Mouse (Mus musculus) kidney, postnatal 10 days (tissue): Measurements from ENCODE around the gene Wasl.

Experiments used
- DNase-seq: peaks from one replicate; pipeline ENCODE4 v3.0.0; 2021; ENCODE audit warnings: mixed read lengths

The Wasl gene

GRCm38 (mm10) chr6:24664867-24665458 is at the start of gene Wasl:
Gene Wasl, minus strand, starts transcription at chr6:24665009.
- peak; percentile 99 for DNase-seq

- DNase-seq = no peak
Measured at GRCm38 (mm10) chr6:24707499-24707898, 42.7 kb upstream of the Wasl start.

DNA sequence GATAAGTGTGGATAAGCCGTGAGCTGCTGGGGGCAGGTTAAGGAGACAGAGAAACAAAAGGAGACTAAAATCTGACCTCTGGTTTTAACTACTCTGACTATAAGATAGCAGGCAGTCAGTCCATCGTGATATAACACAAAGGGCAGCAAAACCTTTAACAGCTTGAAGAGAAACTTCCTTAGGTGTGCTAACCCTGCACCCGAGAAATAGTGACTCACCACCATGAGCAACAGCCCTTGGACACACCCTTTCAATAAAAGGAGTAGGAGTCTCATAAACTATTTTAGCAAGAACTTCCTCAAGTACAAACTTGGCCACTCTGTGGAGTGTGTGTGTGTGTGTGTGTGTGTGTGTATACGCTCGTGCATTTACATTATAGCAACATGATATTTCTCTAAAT is 42.3 kb upstream of the Wasl start:
- no peak for DNase-seq

DNA sequence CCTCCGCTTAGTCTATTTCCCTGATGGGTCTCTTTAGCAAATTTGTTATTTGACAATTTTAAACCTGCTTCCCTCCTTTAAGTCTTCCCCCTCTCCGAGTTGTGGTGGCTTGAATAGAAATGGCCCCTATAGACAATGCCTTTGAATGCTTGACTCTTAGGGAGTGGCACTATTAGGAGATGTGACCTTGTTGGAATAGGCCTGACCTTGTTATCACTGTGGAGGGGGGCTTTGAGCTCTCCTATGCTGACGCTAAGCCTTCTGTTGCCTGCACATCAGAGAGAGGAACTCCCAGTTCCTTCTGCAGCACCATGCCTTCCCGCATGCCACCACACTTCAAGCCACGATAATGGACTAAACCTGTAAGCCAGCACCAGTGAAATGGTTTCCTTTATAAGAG is 32.4 kb upstream of the Wasl start:
- DNase-seq = no peak

- no peak for DNase-seq
Measured at GRCm38 (mm10) chr6:24696117-24696516, 31.3 kb upstream of the Wasl start.

DNA sequence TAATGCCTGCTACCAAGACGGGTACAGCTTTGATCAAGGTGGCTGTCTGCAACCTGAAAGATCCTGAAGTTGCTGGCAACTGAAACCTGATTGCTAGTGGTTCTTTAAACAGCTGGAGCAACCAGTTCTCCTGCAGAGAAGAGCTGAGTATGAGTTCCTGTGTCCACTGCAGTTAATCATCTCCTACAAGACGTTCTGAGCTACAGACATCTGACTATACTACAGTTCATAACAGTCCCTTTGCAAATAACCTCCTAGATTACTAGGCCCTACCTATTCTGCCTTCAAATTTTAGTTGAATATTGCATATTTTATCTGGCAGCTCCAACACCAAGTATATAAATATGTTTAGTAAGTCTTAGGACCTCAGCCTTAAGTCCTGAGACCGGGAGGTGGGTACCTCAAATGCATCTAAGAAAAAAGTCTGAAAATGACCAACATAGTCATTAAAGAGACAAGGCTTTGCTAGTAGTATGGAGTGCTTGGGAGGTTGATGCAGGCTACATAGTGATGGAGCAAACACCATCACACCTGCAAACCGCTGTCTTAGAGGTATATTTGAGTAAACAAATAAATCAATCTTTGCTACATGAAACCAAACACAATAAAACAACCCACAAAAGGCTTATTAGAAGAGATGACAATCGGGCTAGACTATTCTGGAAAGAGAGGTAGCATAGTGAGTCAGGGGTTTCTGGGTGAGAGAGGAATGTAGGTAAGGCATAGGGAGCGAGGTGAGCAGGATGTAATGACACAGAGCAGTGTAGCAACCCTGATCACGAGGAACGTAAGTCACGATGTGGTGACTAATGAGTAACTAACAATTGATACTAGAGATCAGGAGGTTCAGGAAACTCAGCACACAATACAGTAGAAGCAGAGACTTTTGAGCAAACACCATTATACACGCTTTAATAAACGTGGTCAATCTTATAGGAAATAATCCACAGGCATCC is 29.9 kb upstream of the Wasl start:
- DNase-seq = no peak

- no peak for DNase-seq
Measured at GRCm38 (mm10) chr6:24687871-24688270, 23.1 kb upstream of the Wasl start.

DNA sequence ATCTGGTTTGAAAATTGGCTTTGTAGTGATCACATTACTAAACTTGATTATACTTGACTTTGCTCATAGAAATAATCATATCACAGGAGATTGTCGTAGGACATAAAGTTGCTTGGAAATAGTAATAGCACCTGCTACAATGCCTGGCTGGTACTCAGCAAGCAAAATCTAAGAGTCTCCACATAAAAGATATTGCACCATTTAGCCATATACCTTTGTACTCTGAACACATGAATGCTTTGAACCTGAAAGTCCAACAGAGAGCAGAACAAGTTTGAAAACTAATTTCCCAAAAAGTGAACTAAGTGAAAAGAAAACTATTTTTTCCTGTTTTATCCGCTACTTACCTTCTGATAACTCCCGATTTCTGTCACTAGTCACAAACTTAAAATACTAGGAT is 18.3 kb upstream of the Wasl start:
- no peak for DNase-seq

DNA sequence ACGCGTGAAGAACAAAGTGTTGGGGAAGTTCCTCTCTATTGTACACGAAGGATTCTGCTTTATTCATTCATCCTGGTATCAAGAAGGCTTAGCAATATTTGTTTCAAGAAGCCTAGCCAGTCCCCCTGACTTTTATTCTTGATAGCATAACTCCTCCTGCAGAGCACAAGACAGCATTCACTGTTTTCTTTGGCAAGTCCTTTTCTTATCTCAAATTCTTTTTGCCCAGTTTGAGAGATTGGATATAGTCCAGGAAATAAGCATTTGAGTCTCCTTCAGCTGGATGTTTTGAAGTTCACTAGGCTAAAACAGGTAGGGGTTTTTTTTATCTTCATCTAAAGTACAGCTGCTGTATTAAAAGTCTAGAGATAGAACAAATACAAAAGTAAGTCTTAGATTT is 3.0 kb upstream of the Wasl start:
- DNase-seq = no peak

DNA sequence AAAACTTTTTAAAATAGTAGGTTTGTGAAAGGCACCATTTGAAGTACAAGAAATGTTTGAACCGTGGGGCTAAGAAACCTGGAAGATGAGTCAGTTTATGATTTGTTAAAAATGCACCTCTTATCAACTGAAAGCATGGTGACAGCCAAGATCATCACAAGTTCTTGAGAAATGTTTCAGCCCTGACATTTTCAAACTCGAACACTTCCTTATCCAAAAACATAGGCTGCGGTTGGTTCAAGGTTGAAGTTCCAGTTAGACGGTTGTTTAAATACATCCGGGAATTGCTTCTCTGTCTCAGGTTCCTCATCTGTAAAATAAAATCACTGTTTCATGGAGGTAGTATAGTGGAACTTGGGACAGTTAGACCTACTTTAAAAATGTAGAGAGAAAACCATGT is 1.4 kb upstream of the Wasl start:
- no peak for DNase-seq

DNA sequence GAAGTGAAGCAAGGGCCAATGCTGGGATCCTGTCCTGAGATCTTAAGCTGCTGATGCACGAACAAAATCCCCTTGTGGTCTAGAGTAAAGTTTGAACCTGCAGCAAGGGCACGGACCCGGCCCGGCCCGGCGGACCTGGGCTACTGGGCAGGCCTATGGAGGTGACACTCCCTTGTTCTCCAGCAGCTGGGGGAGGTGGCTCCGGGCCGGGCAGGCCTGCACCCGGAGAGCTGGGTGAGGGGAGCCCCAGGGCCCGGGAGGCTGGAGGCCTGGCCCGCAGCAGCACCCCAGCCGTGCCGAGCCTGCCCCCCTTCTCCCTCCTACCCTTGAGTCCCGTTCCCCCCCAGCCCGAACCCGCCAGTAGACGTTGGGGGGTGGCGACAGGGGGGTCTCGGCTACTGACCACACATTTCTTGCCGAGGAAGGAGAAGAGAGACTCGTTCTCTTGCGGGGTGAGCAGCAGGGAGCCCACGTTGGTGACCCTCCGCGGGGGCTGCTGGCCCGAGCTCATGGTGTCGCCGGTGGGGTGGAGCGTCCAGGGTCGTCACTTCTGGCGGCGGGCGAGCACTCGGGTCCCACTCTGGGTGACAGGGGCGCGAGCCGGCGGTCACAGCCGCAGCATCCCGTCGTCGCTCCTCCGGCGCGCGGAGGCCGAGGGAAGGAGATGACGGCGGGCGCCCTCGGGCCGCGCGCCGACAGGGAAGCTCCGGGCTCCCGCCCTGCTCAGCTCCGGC is 509 bp downstream of the Wasl start:
- peak; percentile 70 for DNase-seq

- DNase-seq = peak; percentile 38
Measured at GRCm38 (mm10) chr6:24663196-24664132, 1.3 kb downstream of the Wasl start.

DNA sequence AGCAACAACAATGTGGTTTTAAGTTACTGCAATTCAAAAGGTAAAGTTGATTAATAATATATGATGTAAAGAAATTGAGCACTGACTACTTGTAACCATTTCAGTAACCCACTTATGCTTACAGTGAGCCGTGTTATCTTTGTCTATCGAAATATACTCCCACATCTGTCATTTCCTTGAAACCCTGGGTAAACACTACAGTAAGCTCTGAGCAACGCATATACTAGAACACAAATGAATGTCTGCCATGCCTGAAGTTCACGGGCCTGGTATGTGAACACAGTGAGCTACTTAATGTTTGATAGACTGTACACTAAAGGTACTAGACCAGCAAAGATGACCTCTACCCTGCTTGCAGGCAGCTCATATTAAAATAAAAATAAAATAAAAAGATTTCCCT is 2.3 kb downstream of the Wasl start:
- no peak for DNase-seq

GRCm38 (mm10) chr6:24661879-24662278 is 2.9 kb downstream of the Wasl start:
- DNase-seq = no peak

DNA sequence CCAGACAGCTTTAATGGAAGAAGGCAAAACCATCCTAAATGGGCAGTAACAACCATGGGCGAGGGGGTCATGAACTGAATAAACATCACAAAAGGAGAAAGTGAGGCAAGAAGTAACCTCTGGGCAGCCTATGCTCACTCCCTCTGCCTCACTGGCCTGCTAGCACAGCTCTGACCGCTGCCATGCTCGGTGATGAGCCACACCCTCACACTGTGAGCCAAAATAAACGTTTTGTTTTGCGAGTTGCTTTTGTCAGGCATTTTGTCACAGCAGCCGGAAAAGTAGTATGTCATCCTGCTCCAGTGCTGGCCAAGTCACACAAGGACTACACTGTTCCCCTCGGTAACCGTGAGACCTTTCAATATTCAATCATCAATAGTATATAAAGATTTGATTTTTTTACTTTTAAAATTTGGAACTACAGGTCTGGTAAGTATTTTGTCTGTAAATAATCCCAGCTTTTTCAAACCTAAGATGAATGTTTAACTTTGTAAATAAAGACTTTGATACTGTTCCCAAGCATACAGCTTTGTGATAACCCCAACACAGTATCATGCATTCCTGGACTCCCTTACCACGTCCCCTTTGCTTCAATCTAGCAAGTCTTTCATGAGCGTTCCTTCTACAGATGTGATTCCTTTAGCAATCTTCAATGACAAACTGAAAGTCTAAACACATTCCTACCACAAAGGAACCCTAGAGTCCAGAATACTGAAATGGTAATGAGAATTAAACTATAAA is 7.0 kb downstream of the Wasl start:
- no peak for DNase-seq

DNA sequence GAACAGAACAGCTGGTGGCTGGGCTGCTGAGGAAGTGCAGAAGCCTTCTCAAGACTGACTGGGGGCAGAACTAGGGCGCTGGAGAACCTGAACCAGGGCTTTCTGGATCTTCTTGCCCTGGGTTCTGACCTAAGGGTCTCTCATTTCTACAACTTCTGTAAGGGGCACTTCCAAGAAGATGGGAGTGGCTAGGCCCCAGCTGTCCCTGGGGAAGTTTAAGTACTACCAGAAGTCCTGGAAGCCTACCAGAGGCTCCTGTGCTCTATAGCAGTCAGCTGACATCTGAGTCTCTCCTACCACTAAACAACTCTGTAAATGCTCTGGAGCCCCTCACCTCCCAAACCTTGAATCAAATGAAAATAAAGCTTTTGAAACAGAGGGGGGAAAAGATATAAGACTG is 8.7 kb downstream of the Wasl start:
- DNase-seq = no peak

GRCm38 (mm10) chr6:24651538-24651937 is 13.3 kb downstream of the Wasl start:
- no peak for DNase-seq

GRCm38 (mm10) chr6:24650719-24651118 is 14.1 kb downstream of the Wasl start:
- no peak for DNase-seq

- DNase-seq = no peak
Measured at GRCm38 (mm10) chr6:24648403-24648802, 16.4 kb downstream of the Wasl start.

DNA sequence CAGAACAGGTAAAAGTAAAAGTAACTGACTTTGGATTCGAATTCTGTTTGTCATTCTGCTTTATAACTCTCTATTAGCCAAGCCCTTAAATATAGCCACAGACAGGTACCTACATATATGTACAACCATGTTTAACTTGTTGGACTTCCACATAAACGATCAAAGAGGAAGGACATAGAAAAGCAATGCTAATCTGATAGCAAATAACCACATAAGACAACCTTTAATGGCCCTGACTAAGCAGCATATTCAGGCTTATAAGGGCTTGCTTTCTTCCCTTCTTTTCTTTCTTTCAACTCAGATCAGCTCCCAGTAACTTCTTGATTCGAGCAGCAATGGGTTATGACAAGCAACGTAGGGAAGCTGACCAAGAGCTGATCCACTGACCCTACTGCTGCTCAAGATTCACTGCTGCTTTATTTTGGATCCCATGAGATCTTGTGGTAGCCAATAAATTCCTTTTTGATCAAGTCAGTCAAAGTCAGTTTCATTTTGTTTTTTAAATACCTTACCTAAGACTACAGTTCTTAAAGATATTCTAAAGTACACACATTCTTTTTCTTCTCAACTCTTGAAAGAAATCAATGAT is 17.6 kb downstream of the Wasl start:
- no peak for DNase-seq

DNA sequence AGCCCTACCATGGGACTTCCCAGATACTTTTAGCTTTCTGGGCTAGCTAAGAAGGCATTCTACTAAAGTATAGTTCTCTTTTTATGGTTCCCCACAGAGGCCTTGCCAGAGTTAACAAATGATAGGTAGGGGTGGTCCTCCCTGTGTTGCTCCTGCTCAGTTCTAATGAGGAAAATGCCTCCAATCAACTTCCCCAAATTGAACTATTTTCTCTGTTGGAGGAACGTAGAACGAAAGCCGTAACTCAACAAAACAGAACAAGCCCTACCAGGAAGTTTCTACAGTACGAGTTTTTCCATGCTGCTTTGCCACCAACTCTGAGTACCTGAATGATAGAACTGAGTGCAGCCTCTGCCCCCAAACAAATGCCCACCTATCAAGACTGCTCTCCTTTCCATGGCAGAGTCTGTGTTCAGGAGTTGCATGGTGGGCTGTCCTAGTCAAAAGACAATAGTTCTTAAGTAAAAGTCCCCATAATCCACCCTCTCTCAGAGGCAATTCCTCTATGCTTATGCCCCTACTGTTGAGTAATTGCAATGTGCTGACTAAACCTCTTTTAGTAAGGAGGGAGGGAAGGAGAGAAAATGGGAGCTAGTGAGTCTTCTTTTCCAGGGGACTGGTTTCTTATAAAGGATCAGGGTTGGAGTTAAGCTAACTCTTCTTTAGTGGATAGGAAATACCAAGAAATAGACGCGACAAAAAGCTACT is 19.3 kb downstream of the Wasl start:
- no peak for DNase-seq
